Mouse (Mus musculus) 416B (cell line): ENCODE results near the gene Cwc25.
"Not testable (repeated sequence)": the region's sequence is repeated elsewhere in the genome, so short reads cannot be mapped to it uniquely, and the experiment has no call there.

Experiments
- DNase-seq: peaks from one replicate; pipeline ENCODE4 v3.0.0; 2011; ENCODE audit warnings: low read depth

Cwc25 gene

GRCm38 (mm10) chr11:97800691-97801408 is 34.5 kb upstream of the Cwc25 start:
- DNase-seq, result peak; percentile 60

GRCm38 (mm10) chr11:97799994-97800690 is 33.8 kb upstream of the Cwc25 start:
- peak; percentile 78 for DNase-seq

- DNase-seq, result peak; percentile 84
Measured at GRCm38 (mm10) chr11:97799146-97799993, 33.0 kb upstream of the Cwc25 start.

- DNase-seq, result peak; percentile 92
Measured at GRCm38 (mm10) chr11:97798782-97799145, 32.4 kb upstream of the Cwc25 start, which contains the start of gene Lasp1. Gene Lasp1 (plus strand): TSS chr11:97799000.

GRCm38 (mm10) chr11:97798083-97798435 is 31.7 kb upstream of the Cwc25 start:
- no peak for DNase-seq

GRCm38 (mm10) chr11:97797369-97798082 is 31.2 kb upstream of the Cwc25 start:
- DNase-seq, result no peak

GRCm38 (mm10) chr11:97796910-97797309 is 30.6 kb upstream of the Cwc25 start:
- peak; percentile 85 for DNase-seq

GRCm38 (mm10) chr11:97793165-97793564 is 26.8 kb upstream of the Cwc25 start:
- DNase-seq, result peak; percentile 84

- not testable (repeated sequence) for DNase-seq
Measured at GRCm38 (mm10) chr11:97790778-97791438, 24.6 kb upstream of the Cwc25 start.

GRCm38 (mm10) chr11:97789727-97790126 is 23.4 kb upstream of the Cwc25 start:
- DNase-seq, result no peak

- DNase-seq, result no peak
Measured at GRCm38 (mm10) chr11:97787961-97788360, 21.6 kb upstream of the Cwc25 start.

- no peak for DNase-seq
Measured at GRCm38 (mm10) chr11:97782564-97782895, 16.2 kb upstream of the Cwc25 start.

GRCm38 (mm10) chr11:97781832-97782563 is 15.6 kb upstream of the Cwc25 start, which contains the start of gene Rpl23:
Gene Rpl23 (minus strand): TSS chr11:97782437.
- DNase-seq, result peak; percentile 98

GRCm38 (mm10) chr11:97781478-97781831 is 15.1 kb upstream of the Cwc25 start:
- no peak for DNase-seq

- no peak for DNase-seq
Measured at GRCm38 (mm10) chr11:97779968-97780701, 13.8 kb upstream of the Cwc25 start.

- no peak for DNase-seq
Measured at GRCm38 (mm10) chr11:97778918-97779317, 12.6 kb upstream of the Cwc25 start.

GRCm38 (mm10) chr11:97777129-97777529 is 10.8 kb upstream of the Cwc25 start:
- peak; percentile 69 for DNase-seq

GRCm38 (mm10) chr11:97776497-97777128 is 10.3 kb upstream of the Cwc25 start:
- no peak for DNase-seq

- DNase-seq, result no peak
Measured at GRCm38 (mm10) chr11:97775808-97776496, 9.6 kb upstream of the Cwc25 start, which contains the start of gene 1700001P01Rik. Gene 1700001P01Rik (minus strand): TSS chr11:97775918.
